Mouse (Mus musculus) adrenal gland, postnatal 4 days (tissue): ENCODE measurements around the gene Cd209b. TPM values are rescaled to one million over a fixed set of nuclear protein-coding genes. Genes with fewer than 3 reads are reported as not detected.

Source experiments
- DNase-seq, 2 experiments: peaks; one replicate each; pipeline ENCODE4 v3.0.0; 2021 to 2022; ENCODE audit warnings: low spot score in 2 of 2, mixed read lengths in 2 of 2
- long read RNA-seq, 2 experiments: library from polyadenylated mRNA; stranded (forward); transcript quantifications; one replicate each; pipeline ENCODE4 v2.0.0; 2021
- total RNA-seq, 2 experiments: library from RNA; stranded (reverse); gene quantifications; 2 replicates each; pipeline ENCODE4 v1.2.3; 2021

Cd209b gene
- total RNA-seq = under 1 TPM; 0.42 to 0.59 TPM
- long read RNA-seq, experiment 1, partial matches to known transcripts = 0 of 1 reads
- long read RNA-seq, experiment 1, other reads (novel, unspliced or antisense) = 0 of 1 reads
- long read RNA-seq, experiment 2, partial matches to known transcripts = 0 of 1 reads
- long read RNA-seq, experiment 2, other reads (novel, unspliced or antisense) = 0 of 1 reads

DNA sequence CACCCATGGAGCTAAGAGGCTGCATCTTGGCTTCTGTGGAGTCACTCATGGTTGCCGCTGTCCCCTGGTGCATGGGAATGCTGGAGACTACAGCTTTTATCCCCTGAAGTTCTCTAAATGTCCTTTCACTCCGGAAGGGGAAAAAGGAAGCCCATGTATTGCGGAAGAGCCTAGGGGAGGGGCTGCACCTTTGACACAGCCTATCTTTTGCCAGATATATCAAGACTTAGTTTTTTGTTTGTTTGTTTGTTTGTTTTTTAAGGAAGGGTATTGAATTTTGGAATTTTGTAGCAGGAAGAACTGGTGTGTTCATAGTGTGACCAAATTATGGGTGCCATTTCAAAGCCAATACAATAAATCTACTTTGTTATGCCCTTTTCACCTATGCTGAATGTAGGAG is at the start of gene Cd209b:
Gene Cd209b (minus strand): TSS at position 101 of the 400 bp plus-strand sequence.
- DNase-seq = no peak

DNA sequence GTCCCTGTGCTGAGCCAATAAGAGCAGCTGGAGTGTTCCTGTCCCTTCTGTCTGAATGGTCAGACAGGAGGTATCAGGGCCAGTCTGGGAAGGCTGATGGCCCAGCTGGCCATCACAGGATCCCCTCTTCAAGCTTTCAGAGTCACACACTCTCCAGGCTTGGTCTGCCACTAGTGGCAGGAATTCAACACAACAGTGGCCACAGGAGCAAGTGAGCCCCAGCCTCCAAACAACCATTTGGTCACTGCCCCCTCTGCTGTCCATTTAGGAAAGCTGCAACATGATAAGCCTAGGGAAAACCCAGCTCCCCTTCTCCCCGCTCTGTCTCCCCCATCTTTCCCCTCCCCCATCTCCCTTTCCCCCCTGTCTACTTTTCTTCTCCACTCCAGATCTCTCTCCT is 29.4 kb upstream of the Cd209b start:
- no peak for DNase-seq

DNA sequence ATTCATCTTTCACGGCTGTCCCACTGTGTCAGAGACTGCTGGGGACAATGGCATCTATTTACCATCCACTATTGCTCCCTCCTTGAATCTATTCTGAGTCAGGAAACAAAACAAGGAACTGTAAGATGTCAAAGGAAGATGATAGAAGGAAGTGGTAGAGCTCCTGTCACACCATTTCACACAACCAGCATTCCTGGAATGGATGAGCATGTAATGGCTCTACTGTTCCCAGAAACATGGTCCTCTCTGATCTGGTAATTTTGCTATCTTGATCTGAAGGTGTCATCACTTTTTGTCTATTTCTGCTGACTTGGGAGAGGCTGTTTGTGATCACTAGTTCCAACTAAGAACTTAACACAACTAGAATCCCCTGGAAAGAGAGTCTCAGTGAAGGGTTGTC is 28.0 kb upstream of the Cd209b start, which contains the start of gene Cd209c:
Gene Cd209c (minus strand): TSS at position 101 of the 400 bp plus-strand sequence.
- DNase-seq = no peak

DNA sequence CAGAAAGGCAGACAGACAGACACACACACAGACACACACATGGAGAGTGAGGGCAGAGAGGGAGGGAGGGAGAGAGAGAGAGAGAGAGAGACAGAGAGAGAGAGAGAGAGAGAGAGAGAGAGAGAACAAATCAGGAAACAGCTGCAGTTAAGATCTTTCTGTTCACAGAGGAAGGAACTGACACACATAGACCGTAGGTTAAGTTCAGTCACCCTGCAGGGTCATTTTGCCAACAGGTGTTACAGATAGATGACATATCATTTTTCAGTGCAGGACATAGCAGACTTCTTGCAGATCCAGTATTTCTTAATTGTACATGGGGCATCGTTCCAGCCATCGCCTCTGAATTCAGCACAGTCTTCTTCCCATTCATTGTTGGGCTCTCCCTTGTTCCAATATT is 13.4 kb upstream of the Cd209b start:
- DNase-seq = no peak

DNA sequence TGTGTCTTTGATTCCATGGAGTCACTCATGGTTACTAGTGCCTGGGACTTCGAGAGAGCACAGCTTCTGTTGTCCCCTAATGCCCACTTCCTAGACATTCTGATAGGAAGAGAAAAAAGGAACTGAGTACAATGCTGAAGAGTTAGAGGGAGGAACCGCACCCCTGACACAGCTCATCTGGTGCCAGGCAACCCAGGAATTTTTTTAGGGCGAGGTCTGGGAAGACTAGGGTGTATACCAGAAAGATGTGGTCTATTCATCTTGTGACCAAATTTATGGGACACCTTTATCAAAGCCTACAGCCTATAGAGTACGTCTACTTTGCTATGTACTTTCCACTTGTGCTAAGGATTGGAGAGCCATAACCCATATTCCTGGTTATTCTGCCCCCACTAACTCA is 48.2 kb downstream of the Cd209b start, which contains the start of gene Cd209d:
Gene Cd209d (minus strand): TSS at position 101 of the 400 bp plus-strand sequence.
- no peak for DNase-seq

DNA sequence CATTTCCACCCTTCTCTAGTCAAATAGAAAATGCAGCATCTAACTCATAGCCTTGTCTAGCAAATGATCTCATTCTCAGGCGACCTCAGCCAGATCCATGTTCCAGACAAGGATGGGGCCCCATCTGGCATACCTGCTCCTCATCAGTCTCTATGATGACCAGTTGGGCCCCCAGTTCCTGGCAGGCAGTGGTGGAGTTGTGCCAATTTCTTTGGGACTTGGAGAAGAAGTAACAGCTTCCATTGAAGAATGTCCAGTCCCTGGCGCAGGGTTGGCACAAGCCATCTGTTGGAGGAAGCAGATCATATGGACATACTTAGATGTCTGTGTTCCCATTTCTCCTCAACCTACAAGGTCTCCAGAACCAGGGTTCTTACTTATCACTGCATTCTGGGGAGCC is 50.5 kb downstream of the Cd209b start:
- no peak for DNase-seq

Other genes starting within 250 kb of the Cd209b start
- under 1 TPM in 1 of 2 experiments, not detected in 1; 0.14 TPM for gene Fcer2a, start 232.7 kb downstream of the Cd209b start, total RNA-seq
- 1 to 10 TPM in 1 of 2 experiments, not detected in 1; 4.1 TPM for gene Clec4g, start 206.2 kb downstream of the Cd209b start, total RNA-seq
- not detected for gene Cd209a, start 177.9 kb downstream of the Cd209b start, total RNA-seq
- gene Cd209e, start 72.5 kb downstream of the Cd209b start, total RNA-seq = not detected
- gene Cd209d, start 48.3 kb downstream of the Cd209b start, total RNA-seq = not detected
- not detected for gene Cd209c, start 27.9 kb upstream of the Cd209b start, total RNA-seq
- gene Cd209f, start 179.0 kb upstream of the Cd209b start, total RNA-seq = 1 to 10 TPM; 1.0 to 2.1 TPM
- under 1 TPM in 1 of 2 experiments, not detected in 1; 0.54 TPM for gene Cd209g, start 207.3 kb upstream of the Cd209b start, total RNA-seq
- gene Evi5l, start 239.7 kb upstream of the Cd209b start, total RNA-seq = 10 to 100 TPM; 46.2 to 47.0 TPM